Mouse (Mus musculus) heart, adult 11 months (tissue): ENCODE data around the gene Anxa7.
A peak's percentile ranks its signal among the peaks of the same experiment; 100 is the strongest.

Experiments used
- DNase-seq: peaks from one replicate; pipeline ENCODE4 v3.0.0; 2022

Gene Anxa7

DNA sequence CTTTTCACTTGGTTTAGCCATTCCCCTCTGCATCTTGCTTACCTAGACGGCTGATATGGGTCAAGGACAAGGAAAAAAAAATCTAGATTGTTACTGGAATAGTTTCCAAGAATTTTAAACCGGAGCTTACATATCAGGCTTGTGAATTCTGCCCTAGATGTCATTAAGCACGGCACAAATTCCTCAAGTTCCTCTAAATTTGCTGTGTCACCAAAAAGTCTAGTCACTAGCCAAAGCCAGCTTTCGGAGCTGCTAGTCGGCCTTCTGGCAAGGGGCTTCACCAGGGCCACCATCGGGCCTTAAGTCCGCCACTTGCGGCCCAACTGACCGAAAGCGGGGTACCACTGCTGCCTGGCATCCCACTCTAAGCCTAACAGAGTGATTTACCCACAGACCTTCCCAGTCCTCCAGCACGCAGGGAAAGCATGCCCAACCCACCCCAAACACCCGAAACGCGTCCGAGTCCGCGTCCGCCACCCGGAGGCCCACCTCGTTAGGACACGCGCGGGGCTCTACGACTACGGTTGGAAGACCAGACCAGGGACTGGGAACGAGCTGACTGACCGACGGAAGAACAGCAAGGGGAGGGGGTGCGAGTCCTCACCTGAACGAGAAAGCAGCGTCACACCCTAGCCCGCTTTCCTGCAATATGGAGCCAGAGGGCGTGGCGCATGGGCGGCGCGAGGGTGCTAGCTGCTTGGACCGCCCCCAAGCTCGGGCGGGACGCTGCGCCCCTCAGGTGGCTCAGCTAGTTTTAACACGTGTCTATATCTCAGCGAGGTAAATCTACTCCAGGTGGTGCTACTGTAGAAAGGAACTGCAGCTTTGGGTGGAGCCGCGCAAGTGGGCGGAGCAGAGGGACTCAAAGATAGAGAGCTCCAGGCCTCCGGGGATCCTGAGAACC, at the start of gene Anxa7:
Gene Anxa7 (minus strand): TSS at position 843 of the 904 bp plus-strand sequence.
- DNase-seq = peak; percentile 99

DNA sequence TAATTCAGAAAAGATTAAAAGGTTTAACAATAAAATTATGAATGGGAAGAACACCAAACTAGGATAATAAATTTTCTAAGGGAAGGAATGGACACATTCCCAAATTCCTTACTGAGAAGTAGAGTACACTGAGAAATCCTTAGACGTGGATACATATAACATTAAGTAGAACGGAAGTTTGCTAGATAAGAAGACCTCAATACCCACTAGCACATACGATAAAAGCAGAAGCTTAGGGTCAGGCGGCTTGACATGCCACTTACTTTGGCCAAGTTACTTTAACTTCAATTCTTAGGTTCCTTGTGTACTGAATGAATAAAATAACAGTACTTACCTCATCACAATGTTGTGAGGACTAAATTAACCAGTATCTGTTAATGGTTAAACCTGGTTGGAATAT, 49.7 kb upstream of the Anxa7 start:
- peak; percentile 17 for DNase-seq

DNA sequence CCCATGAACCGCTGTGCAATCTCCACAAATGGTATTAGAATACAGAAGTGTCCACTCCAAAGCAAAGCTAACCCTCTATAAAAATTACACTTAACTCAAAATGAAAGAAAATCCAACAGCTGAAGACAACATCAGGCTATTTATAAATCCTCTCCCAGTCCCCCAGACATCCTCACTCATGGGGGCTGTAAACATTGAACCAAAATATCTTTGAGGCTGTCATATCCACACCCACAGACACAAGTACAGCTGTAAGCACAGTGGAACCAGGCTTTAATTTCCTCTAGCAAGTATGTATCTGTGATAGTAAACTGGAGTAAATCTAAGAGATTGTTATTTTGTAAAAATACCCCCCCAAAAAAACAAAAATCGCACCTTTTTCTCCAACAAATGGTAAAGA, 40.2 kb upstream of the Anxa7 start:
- DNase-seq = no peak

DNA sequence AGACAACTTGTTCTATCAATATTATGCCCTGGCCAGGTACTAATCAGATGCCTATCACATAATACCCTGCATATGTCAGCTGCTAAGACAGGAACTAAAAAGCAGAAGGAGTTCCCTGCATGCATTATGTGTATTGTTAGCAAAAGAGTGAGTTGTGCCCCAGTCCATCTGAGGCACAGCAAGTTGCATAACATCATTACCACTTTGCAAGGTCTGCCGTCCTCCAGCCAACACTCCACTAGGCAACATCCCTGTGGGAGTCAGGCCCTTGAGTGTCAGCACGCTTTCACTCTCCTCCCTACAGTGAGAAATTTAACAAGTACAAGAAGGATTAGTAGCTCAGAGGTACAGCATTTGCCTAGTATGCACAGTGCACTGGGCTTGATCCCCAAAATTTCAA, 28.5 kb upstream of the Anxa7 start:
- DNase-seq = peak; percentile 81

DNA sequence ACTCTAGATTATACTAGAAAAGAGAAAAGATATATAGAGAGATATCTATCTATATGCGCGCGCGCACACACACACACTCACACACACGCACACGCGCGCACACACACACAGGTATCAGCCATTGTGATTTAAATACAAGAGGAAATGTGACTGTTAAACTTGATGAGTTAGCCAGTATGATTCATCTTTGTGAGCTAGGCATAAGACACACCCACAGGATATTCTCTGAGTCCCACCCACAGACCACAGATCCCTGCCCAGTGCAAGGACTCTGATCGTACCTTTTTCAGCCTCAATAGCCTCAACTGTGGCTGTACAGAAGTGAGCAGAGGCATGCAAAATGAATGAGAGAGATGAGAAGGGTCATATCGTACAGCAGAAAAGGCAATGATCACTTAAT, 23.0 kb upstream of the Anxa7 start:
- peak; percentile 87 for DNase-seq

DNA sequence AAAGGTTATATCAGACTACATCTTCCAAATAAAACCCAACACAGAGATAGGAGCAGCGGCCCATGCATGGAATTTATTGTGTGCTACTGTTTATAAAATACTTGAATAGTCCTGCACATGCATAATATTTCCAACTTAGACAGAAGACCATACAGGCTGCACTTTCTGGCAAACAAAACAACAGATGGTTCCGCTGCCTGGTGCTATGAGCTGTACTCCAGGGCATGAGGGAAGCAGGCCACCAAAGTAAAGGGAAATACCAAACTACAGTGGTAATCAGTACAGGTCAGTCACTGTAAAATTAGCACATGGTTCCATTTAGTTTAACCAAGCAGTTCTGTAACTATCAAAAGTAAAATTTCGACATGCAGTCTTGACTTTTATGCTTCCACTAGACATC, 20.0 kb upstream of the Anxa7 start:
- DNase-seq = no peak

DNA sequence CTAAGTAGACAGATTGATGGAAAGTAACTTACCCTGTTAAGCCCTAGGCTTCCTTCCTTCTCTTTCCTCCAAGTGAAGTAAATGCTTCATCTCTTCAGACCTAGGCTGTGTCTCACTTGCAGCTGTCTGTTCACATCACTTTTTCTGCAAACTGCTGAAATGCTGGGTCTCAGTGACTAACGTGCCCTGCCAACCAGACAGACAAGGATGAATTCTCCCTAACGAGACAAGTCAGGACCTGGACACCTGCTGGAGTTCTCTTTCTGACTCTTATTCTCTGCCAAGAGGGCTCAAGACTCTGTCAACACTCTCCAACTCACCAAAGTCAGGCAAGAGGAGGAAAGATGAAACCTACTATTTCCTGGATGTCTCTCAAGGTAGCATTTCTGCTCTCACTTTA, 16.7 kb upstream of the Anxa7 start, which contains the start of gene Mss51:
Gene Mss51 (minus strand): TSS at position 299 of the 400 bp plus-strand sequence.
- no peak for DNase-seq

DNA sequence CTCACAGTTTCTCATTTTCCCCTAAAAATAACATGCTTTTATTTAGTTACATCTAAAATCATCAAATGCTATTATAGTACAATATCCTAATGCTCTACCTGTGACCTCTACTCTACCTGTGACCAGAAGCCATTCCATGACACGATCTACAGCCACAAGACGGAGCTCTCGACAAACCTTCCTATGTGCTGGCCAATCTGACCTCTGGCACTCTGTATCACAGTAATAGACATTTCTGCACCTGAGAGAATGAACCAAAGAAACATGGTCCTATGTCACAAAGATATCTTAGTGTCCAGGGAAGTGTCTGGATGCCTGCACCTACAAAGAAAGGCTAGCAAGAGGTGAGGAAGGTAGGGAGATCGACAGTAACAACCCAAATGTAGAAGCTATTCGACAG, 6.1 kb upstream of the Anxa7 start:
- DNase-seq = peak; percentile 66

DNA sequence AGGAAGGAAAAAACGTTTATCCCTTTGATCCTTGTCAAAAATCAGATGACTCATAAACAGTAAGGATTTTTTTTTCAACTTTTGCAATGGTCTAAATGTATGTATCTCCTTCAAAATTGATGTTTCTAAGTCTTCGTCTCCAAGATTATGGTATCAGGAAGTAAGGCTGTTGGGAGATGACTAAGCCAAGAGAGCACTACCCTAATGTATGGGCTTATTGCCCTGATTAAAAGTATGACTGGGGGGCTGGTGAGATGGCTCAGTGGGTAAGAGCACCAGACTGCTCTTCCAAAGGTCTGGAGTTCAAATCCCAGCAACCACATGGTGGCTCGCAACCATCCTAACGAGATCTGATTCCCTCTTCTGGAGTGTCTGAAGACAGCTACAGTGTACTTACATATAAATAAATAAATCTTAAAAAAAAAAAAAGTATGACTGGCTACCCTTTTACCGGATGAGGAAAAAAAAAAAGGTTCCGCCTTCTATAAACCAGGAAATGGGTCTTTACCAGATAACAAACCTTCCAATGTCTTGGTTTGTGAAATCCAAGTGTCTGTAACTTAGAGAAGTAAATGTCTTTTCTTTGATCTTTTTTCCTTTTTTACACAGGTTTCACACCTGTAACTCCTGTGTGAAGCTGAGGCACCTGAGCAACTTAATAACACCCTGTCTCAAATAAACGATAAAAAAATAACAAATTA, 2.3 kb upstream of the Anxa7 start:
- peak; percentile 24 for DNase-seq

DNA sequence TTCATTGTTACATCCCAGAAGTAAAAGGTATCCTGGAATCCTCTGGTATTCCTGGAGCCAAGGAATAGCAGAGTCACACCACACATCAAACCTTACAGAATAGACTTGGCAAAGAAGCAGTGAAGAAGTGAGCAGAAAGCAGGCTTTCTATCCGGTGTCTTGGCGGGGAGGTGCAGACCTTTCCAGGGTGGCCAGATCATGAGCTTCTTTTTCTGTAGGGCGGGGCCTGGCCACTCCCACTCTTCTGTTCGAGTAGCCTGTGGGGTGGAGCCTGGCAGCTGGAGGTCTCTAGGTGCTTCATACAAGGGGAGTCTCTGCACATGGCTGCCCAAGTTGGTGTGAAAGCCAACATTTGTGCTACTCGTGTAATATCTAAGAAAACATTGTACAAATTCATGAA, 1.3 kb upstream of the Anxa7 start:
- DNase-seq = peak; percentile 91

DNA sequence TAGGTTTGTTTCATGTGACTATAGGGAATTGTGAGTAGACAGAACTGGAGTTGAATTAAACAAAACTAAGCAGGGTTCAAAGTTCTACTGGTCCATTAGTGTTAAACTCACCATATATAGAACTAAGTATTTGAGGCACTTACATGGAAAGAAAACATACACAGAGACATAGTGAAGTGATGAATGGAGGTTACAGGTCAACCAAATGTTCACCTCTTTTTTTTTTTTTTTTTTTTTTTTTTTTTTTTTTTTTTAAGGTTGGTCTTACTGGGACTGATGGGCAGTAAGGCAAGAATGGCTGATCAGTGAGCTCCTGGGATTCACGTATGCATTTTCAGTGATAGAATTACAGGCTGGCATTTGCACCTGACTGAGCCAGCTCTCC, 254 bp upstream of the Anxa7 start:
- no peak for DNase-seq

DNA sequence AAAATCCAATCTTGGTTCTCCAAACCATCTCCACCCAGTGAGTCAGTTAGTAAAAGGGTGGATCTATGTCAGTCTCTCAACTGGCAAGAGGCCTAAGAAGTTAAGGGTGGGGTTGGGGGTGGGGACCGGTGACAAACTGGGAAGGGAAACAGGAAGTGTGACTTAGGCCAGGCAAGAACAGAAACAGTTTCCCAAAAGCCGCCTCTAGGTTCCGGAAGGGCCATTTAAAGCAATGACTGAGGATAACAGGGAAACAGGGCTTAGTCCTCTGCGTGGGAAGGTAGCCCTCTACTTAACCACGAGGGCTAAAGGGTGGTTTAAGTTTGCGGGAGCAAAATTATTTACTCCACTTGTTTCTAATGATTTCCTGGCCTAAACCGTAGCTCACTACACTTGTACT, 1.1 kb downstream of the Anxa7 start:
- DNase-seq = peak; percentile 98

DNA sequence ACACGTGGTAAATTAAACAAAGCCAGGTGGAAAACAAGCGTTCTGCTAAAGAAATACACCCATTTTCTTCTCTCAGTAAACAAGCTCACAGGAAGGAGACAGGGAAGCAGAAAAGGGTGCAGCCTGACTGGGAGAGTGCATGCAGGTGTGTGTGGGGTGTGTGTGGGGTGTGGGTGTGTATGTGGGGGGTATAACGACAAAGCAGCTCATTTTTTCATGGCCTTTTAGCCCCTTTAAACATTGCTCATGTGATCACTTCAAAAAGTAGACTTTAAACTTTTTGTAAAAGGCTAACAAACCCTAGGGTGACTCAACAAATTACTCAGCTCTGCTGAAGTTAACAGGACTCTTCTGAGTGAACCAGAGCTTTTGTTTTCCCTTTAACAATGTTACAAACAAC, 1.5 kb downstream of the Anxa7 start:
- no peak for DNase-seq

DNA sequence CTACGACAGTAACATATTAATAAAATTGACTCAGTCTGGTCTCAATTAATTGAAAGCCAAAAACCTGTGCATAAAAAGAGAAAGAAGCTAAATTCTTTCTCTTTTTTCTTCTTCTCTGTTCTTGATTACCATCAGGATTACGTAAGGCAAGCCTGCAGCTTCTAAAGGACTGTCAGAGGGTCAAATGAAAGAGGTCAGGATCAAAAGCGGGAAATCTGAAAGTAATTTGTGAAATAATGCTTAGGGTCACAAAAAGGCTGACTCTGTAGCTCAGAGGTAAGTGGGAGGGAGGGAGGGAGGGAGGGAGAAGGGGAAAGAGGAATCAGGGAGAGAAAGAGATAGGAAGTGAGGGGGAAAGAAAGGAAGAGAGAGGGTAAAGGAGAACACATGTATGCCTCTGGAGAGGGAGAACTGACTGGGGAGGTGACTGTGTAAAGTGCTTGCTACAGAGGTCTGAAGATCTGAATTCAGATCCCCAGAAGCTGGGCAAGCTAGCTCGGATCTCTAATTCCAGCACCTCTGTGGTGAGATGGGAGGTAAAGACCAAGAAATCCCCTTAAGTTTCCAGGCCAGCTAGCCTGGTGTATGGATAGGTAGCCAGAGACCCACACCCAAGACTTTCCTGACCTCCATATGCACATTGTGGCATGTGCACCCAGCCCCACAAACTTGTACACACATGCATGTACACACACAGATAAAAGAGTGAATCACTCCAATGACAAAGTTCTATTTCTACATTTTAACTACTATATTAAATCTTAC, 2.5 kb downstream of the Anxa7 start:
- peak; percentile 55 for DNase-seq

DNA sequence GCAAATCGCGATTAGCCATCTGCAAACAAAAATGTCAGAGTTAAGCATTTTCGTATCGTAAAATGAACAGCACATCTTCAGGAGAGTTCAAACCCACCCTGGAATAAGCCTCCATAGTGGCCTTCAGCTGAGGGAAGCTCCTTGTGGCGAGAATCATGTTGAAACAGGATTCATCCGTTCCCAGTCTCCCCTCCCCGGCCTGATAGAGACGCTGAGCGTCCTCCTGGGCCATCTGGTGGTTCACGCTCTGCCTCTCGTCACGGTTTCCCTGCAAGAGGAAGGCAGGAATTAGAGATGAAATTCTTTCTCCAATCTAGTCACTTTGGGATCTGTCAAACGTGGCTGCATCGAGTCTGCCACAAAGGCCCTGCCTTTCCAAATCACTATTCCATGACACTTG, 19.7 kb downstream of the Anxa7 start:
- DNase-seq = peak; percentile 82

DNA sequence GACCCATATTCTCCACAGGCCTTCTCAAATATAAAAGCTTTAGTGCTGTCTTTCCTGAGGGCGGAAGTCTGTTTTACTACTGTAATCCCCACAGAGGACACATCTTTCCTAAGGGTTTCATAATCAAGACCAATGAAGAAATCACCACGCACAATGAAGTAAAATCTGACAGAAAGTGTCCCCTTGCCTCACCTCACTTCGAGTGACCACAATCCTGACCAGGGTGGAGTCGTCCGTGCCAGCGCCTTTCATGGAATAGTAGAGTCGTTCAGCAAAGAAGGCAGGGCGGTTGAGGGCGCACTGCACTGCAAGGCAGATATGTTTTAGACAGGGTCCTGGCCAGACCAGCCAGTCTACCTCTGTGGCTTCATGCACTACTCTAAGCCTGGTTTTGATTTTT, 21.6 kb downstream of the Anxa7 start:
- DNase-seq = peak; percentile 82

DNA sequence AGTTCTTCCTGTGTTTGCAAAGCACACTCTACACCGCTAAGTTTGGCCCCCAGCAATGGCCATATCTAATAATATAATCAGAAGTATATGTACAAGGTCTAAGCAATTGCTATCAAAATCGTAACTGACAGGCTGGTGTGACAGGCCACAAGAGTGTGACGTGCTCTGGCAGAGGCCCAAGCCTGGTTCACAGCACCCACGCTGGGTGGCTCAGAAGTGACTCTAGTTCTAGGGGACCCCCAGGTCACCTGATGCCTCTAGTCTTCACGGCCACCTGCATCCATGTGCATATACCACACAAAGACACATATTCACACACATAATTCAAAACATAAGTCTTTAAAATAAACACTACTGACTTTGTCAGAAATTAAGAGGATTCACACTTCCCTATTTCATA, 27.0 kb downstream of the Anxa7 start:
- no peak for DNase-seq

DNA sequence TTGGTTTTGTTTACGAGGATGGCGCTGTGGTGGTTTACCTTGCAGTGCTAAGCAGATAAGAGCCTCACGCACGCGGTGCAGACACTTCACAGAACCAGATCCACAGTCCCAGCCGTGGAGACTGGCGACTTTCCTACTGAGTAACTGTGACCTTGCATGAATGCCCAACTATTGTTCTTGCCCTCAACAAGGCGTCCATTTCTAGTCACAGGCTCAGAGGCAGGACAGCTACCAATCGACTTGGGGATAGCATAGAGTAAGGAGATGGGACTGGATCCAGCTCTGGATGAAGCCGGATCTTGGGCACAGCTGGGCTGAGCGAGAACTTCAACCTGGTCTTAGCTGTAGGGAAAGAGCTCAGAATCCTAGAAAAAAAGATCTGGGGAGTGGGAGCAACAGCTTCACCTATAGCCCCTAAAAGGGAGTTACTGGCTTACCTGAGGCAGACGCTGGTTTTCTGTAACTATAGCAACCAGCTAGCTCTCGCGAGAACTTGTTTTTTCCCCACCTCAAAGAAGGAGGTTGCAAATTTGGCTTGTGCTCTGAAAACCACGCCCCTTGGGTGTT, 28.1 kb downstream of the Anxa7 start, which contains the start of gene Cfap70:
Gene Cfap70 (minus strand): TSS at position 462 of the 567 bp plus-strand sequence.
- DNase-seq = peak; percentile 86

DNA sequence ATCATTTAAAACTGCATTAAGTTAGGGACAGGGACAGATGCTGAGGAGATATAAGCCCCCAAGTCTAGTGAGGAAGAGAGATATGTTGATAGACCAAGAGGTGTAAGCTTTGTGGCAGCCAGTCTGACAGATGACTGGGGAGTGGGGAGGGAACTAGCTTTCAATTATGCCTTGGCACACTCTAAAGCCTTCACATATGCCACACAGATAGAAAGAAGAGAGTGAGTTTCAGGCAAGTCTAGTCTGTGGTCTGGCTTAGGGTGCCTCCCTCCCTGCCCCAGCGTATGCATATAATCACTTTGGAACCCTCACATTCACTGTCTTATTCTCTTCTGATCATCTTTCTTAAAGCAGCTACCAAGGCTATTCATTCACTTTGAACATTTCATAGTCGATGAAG, 28.6 kb downstream of the Anxa7 start:
- no peak for DNase-seq

DNA sequence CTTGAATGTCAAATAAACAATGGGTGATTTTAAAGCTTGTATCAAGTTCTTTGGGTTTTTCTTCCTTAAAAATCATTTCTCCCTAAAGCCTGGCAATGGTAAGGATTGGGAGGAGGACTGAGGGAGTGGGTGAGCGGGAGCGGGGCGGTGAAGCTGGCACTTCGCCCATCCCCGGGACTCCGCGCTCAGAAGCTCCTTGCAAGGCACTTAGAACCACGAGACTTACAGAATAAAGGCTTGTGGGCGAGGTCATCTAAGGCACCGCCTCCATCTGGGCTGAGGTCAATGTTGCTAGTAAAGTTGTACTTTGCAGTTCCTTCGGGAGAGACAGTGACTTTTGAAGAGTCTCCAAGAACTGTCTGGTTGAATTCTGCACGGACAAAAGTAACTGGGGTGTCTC, 32.7 kb downstream of the Anxa7 start:
- DNase-seq = peak; percentile 76

DNA sequence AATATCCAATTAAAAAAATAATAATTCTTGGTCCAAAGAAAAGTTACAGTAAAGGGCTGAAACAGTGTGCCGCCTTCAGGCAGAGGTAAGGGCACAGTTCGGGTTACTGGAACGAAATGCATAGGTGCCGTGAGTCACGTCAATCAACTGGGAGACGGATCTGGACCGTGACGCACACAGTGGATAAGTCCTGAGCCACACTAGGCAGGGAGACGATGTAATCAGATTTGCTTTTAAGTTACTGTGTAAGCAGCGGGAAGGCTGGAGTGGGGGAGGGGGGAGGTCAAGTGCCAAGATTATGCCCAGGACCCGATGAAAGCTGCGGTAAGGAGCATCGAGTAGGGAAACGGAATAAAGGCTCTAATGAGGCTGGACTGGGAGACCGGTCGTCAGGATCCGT, 37.7 kb downstream of the Anxa7 start:
- no peak for DNase-seq

DNA sequence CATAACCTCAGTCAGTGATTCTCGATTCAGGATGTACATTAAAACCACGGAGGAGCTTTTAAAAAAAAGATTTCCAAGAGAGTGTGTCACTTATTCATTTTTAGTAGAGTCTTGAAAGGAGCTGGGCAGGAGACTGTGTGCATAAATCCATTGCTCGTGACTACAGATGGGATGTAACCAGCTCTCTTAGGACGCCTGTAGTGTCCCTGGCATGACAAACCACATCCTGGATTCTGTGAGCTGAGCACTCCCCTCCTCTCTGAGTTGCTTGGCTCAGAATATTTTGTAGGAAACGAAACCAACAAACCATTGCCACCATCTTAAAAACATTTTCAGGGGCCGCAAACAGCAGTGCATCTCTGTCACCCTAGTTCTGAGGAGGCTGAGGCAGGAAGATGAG, 43.0 kb downstream of the Anxa7 start:
- DNase-seq = no peak

DNA sequence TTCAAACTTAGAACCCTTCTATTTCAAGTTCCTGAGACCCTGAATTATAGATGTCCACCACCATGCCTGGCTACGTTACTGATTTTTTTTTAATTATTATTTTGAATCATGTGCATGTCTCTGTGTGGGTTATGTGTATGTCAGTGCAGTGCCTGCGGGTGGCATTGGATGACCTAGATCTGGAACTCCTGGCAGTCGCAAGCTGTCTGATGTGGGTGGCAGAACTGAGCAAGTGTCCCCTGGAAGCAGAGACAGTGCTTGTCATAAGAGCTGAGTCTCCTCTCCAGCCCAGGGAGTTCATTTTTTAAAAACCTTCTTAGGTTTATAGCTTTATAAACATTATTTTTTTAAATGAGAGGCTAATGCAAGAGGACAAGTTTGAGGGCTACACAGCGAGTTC, 47.5 kb downstream of the Anxa7 start:
- DNase-seq = no peak
